Mouse (Mus musculus): ENCODE data around the gene Pakap.

The Pakap gene

DNA sequence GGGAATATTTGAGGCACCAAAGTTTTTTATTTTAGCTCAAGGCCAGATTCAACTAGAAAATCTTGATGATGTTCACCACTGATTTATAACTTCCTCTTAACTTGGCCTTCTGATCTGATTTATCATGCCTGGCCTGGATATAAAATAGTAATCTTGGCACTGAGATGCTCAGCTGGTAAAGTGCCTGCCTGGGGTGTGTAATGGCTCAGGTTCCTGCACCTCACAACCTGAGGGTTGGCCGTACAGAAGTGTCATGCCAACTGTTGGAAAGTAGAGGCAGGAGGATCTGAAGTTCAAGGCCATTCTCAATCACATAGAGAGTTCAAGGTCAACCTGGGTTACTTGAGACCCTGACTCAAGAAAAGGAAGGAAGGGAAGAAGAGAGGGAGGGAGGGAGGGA is 57.3 kb downstream of the Pakap start:
- no peak for DNase-seq (ENCODE audit: low read depth, low spot score)

DNA sequence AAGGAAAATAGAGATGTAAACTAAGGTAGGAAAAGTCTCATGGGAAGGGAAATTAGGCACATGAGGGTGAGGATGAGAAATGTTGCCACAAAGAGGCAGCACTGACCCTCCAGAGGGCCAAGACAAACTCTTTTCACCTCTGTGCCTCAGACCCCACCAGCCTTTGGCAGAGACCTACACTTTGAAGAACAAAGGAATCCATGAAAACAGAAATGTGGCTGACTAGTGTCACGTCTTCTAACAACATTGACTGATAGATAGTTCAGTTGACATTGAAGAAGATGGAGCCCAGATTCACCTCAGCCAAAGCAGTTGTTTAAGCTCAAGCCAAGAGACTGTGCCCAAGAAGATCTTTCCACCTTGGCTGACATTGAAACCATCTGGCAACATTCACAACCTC is 57.8 kb downstream of the Pakap start:
- DNase-seq (ENCODE audit: low read depth, low spot score) = no peak

GRCm38 (mm10) chr4:57626921-57627320 is 58.9 kb downstream of the Pakap start:
- DNase-seq (ENCODE audit: low read depth, low spot score) = no peak

DNA sequence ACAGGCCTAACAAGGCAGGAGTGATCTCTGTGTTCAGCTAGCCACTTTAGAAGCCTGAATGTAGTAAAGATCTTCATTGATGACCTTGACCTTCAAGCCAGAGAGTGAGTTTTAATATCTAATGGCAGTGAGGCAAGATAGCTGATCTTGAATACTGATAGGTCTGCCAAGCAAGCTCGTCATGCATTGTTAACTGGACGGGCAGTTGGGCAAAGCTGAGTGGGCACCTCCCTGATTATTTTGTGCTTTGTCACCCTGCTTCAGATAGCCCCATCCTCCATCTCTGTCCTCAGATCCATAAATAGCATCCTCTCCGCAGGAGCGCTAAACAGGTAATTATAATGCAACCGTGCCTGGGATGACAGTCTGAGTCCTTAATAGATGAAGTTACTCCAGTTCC is 64.4 kb downstream of the Pakap start:
- DNase-seq (ENCODE audit: low read depth, low spot score) = no peak

DNA sequence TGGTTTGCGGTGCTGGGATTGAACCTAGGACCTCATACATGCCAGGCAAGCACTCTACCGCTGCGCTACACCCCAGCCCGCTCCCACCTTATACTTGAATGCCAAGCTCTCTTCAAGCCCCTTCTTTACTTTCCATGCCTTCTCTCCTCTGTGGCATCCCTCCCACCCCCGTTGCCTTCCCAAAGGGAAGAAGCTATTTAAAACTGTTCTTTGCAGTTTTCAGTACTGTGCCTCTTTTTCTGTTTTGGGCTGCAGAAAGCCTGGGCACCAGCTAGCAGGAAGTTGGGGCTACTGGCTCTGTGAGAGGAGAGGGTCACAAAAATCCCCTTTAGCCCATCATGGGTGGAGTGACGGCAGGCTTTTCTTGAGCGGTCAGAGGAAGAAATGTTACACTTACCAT is 65.1 kb downstream of the Pakap start:
- DNase-seq (ENCODE audit: low read depth, low spot score) = no peak

DNA sequence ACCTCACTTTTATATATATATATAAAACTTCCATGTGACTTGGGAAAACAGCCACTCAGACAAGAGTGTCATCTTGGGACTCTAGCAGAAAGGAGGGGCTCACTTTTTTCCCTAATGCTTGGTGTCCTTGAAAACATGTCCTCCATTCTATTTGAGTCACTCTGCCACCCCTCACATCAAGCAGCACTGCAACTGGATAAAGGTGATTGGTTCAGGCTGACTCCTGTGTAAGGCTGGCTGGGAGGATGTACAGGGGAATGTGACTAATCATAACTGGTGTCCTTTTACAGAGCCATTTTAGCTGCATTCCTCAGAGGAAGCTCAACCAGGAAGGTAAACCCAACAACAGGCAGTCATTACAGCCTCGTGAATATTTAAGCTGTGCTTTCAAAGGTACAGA is 67.0 kb downstream of the Pakap start:
- DNase-seq (ENCODE audit: low read depth, low spot score) = no peak

DNA sequence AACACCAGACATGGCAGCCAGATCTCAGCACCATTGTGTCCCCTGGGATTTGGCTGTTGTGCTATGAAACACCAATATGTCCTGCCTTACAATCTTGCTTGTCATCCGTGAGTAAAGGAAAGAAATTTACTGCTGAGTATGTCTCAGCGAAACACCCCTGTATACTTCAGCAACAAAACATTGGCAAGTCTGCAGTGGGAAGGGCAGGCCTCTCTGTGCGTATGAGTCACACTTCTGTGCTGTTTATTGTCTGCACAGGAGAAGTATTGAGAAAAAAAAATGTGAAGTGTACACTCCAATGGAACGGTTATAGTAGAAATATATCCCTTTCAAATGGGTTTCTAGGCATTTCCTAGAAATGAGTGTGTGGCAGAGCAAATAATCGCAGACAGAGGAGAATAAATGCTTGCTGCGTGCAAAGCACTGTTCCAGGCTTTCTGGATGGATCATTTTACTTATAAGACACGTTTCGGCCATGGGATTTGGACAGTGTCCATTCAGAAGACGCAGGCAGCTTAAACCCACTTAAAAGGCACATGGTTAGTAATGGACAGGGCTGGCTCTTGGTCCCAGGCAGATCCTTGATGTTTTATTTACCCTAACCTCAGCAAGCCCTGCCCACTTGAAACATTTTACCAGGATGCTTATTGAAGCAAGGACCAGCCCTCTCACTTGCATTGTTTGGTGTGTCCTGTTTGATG is 69.0 kb downstream of the Pakap start:
- no peak for DNase-seq (ENCODE audit: low read depth, low spot score)

DNA sequence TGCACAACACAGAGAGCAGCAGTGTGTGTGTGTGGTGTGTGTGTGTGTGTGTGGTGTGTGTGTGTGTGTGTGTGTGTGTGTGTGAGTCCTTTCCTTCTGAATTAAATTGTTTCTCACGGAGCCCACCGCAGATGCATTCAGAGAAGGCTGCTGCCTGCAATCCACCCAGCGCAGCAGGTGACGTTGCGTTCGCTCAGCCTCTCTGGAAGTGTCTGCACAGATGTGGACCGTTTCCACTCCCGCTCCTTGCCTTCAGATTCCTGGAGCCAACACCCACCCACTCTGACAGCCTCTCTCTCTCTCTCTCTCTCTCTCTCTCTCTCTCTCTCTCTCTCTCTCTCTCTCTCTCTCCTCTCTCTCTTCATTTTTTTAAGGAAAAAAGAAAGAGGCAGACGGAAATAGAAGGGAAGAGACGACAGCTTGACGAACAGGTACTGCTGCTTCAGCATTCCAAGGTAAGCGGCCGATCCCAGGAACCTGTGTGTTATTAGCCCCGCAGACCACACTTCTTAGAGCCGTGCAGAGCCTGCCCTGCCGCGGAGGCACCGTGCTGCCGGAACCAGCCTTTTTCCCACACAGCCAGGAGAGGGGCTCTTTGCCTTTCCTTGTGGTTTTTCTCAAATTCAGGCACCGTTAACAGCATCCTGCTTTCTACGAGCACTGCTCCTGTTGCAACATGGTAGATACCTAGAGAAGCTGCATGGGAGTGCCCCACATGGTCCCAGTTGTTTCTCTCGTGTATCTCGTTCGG is 69.8 kb downstream of the Pakap start:
- peak; percentile 34 for DNase-seq (ENCODE audit: low read depth, low spot score)

GRCm38 (mm10) chr4:57638941-57639340 is 71.0 kb downstream of the Pakap start:
- DNase-seq (ENCODE audit: low read depth, low spot score) = no peak

- no peak for DNase-seq (ENCODE audit: low read depth, low spot score)
Measured at GRCm38 (mm10) chr4:57640222-57640621, 72.2 kb downstream of the Pakap start.

DNA sequence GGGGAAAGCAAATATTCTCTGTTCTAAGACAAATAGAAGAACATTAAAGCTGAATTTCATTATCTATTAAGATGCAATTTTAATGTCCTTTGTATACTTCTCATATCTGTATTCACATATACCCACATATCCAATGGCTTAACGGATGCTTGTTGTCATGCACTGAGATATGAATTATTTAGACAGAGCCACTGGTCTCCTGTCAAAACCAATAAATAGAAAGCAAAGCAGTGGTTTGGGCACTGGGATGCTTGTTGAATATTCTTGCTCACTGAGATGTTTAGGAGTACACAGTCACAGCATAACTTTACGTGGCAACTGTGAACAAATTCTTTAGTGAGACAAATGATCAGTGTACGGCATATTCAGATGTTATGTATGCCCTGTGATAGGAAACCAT is 73.0 kb downstream of the Pakap start:
- DNase-seq (ENCODE audit: low read depth, low spot score) = no peak

GRCm38 (mm10) chr4:57650994-57651393 is 83.0 kb downstream of the Pakap start:
- no peak for DNase-seq (ENCODE audit: low read depth, low spot score)

- no peak for DNase-seq (ENCODE audit: low read depth, low spot score)
Measured at GRCm38 (mm10) chr4:57651547-57651946, 83.6 kb downstream of the Pakap start.

GRCm38 (mm10) chr4:57652185-57652904 is 84.4 kb downstream of the Pakap start:
- no peak for DNase-seq (ENCODE audit: low read depth, low spot score)

GRCm38 (mm10) chr4:57655966-57656365 is 88.0 kb downstream of the Pakap start:
- DNase-seq (ENCODE audit: low read depth, low spot score) = no peak

DNA sequence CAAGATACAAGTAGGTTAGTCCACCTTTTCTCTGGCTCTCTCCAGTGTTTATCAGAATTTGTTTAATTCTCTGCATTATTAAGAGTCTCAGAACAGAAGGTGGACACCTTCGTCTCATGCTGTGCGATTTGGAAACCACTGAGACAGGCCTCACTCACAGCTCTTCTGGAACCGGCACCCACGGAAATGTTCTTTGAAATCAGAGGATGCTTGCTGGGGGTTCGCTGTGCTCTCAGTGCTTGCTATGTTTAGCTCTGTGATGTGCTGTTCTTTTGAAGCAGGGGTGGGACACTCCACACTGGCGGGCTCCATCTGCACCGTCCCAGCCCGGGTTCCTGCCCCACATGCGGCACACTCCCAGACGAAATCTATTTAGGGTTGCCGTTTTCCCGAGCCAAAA is 88.4 kb downstream of the Pakap start:
- DNase-seq (ENCODE audit: low read depth, low spot score) = no peak

DNA sequence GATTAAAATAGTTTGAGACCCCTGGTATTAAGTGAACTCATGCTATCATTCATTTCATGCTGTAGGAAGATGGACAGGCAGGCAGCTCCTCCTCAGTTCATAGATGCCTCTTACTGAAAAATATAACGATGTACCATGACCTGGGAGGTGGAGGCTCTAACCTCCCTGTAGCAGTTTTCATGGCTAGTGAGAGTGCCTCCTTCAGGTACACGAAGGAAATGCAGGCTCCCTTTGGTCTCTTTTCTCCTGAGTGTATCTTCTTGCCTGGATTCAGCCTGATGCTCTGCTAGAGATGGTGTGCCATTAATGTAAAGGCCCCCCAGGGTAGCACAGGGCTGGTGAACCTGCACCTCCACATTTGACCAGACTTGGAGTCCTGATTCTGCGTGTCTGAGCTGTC is 88.9 kb downstream of the Pakap start:
- DNase-seq (ENCODE audit: low read depth, low spot score) = peak; percentile 47

DNA sequence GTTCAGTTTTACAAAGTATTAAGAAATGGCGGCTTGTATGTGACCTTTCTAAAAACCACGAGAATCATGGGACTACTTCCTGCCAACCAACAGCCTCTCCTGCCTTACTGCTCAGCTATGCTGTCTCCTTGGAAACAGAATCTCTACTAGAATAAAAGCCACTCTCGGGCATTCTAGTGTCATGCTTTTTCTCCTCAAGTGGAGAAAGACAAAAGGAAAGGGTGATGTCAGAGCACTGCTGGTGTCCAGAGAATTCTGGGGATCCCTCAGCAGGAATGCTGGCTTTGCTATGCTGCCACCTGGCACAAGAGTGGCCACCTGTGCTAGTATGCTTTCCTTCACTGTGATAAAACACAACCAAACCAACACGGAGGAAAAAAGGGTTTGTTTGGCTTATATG is 92.5 kb downstream of the Pakap start:
- peak; percentile 79 for DNase-seq (ENCODE audit: low read depth, low spot score)

DNA sequence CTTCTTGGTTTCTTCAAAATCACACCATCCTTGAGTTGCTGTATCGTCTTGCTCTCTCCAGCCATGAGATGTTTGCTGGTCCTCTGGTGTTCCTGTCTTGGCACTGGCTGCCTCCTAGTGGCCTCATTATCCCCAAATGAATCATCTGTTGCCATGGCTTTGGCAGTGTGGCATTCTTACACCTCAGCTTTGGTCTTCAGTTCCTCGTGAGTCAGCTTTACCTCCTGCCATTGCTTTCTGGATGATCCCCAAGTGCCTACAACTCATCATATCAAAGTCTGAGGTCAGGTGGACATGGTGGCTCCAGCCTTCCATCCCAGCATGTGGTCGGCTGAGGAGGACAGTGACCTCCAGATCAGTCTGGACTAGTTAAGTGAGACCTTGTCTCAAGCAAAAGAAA is 98.1 kb downstream of the Pakap start:
- DNase-seq (ENCODE audit: low read depth, low spot score) = no peak

DNA sequence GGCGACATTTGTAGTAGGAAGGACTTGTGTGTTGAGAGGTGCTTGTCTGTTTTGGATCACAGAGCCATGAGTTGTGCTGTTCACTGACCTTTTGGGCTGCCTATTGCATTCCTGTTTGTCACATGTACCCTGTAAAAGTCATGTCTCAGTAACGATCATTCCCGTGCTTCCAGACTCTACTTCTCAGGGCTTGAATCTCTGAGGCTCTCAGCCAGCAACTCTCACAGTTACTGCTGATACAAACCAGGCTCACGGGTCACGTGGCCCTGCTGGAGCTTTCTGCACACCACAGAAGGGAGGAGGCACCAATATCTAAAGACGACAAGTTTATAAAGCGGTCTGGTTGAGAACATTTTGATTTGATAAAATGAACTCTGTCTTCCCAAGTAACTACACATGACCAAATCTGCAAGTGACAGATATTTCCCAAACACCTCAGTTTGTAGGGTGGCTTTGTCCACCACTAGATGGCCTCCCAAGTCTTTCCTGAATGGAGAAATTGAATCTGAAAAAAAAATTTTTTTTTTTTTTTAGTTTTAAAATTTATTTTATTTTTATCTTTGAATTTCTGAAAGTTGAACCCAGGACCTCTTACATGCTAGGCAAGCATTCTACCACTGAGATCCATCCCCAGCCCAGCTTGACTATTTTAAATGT is 103.0 kb downstream of the Pakap start:
- no peak for DNase-seq (ENCODE audit: low read depth, low spot score)

DNA sequence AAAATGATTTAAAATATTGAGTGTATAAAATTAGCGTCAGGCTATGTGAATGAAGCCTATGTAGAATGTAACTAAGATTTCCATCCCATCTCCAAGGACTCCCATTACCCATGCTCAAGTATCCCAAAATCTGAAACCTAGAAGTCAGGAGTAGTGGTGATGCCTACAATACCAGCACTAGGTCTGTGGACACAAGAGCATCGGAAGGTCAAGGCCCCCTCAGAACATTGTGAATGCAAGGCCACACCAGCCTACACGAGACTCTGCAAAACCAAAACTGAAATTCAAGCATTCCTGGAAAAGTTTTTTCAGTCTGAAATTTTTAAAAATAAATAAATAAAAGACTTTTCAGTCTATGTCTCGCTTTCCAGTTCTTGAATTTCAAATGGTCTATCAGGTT is 104.6 kb downstream of the Pakap start:
- no peak for DNase-seq (ENCODE audit: low read depth, low spot score)

All from R1 (cell line).